In the genomic region with DNA sequence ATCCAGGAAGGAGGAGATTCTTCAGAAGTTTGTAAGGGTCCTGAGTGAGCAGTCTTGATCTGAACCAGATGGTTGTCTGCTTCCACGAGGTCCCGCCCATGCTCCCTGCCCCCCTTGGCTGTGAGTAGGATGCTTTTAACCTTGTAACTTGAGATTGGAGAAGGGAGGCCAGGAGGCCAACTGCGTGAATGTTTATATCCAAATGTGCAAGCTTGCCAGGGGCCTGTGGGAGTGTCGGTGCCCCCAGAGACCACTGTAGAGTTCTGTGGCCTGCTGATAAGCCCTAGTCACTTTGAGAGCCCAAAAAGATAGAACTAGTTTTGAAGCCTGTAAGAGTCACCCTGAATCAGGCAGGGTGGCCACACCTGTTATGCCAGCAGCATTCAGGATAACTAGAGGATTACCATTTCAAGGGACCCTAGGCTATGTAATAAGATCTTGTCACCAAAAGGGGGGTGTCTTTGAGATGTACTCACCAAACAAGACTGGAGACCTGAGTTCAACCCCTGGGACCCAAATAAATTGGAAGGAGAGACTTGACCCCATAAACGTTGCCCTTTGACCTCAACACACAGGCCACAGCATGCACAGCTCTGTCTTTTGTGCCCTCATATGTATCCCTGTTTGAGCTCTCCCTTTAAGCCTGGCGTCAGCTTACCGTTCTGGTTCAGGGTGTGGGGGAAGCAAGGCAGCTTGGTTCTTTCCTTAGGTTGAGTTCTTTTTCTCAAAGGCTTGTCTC, we compare ENCODE assay signal across 8 mouse cellular contexts. TPM values are rescaled to one million over a fixed set of nuclear protein-coding genes. Genes with fewer than 3 reads are reported as not detected.
DNase-seq lines count a peak whose midpoint lies in the region; ATAC-seq lines count a peak whose summit lies in the region.

No protein-coding gene starts in this region.

- no peaks in the 10 kb centered on the region for H3K27me3 ChIP-seq in heart, embryonic 10.5 days (ENCODE audit: insufficient read depth, poor library complexity, severe bottlenecking)
- no peaks in the 10 kb centered on the region for H3K27me3 ChIP-seq in kidney, embryonic 15.5 days

- H3K36me3 ChIP-seq in heart, embryonic 10.5 days = peaks cover 8% of the 10 kb centered on the region; the same call in 1 of the 2 replicates
- H3K36me3 ChIP-seq in kidney, embryonic 15.5 days = peaks cover 9% of the 10 kb centered on the region; the same call in 1 of the 2 replicates

- H3K4me3 ChIP-seq in heart, embryonic 10.5 days = peak overlapping the region; percentile 90
- peak overlapping the region; percentile 91 for H3K4me3 ChIP-seq in kidney, embryonic 15.5 days (replicated peaks)

- WGBS in heart, embryonic 10.5 days = 23% methylated on average over 7 of the region's 7 CpGs
- 11% methylated on average over 7 of the region's 7 CpGs for WGBS in kidney, embryonic 15.5 days

- peak overlapping the region; percentile 97 for H3K27ac ChIP-seq in heart, embryonic 10.5 days
- peak overlapping the region; percentile 84 for H3K27ac ChIP-seq in kidney, embryonic 15.5 days

- ATAC-seq in kidney, embryonic 15.5 days (replicated peaks; ENCODE audit: low FRiP score) = peak; percentile 19

- DNase-seq in lung, adult 18-20 months = peak; percentile 26 to 37
- DNase-seq in lung, postnatal 25 days (ENCODE audit: low spot score) = no peak
- peak; percentile 61 for DNase-seq in embryo, embryonic 11.5 days (ENCODE audit: low read depth, low spot score)
- peak; percentile 87 for DNase-seq in heart, embryonic 10.5 days (ENCODE audit: low spot score)
- DNase-seq in lung, postnatal 4 days = peak; percentile 17 to 58
- DNase-seq in frontal cortex, adult 2 months (ENCODE audit: extremely low spot score in 1 of 2, low spot score in 1 of 2) = no peak
- no peak for DNase-seq in B cell, adult 2 months

- H3K9me3 ChIP-seq in heart, embryonic 10.5 days = no peaks in the 10 kb centered on the region
- no peaks in the 10 kb centered on the region for H3K9me3 ChIP-seq in kidney, embryonic 15.5 days (replicated peaks)

- peak overlapping the region; percentile 84 for H3K4me2 ChIP-seq in kidney, embryonic 15.5 days

- H3K4me1 ChIP-seq in heart, embryonic 10.5 days = peaks cover 43% of the 10 kb centered on the region
- peaks cover 55% of the 10 kb centered on the region for H3K4me1 ChIP-seq in kidney, embryonic 15.5 days

- H3K9ac ChIP-seq in kidney, embryonic 15.5 days = peak overlapping the region; percentile 88

RNA-seq across cellular contexts. Expression of gene St3gal2, which starts 1.9 kb away (rescaled TPM):
- polyA plus RNA-seq in heart, embryonic 10.5 days (2016; fragmentation: Nextera tagmentation; extraction: Ambion mirVana) = 23.2 and 30.2 TPM in 2 replicates
- polyA plus RNA-seq in kidney, embryonic 15.5 days (2015; fragmentation: Nextera tagmentation; extraction: Ambion mirVana) = 25.2 and 27.4 TPM in 2 replicates
- 48.0 and 56.7 TPM in 2 replicates for polyA plus RNA-seq in frontal cortex, adult 2 months (2012; rRNA removed)

RNA-seq across cellular contexts. Expression of gene Fuk, which starts 19.4 kb away (rescaled TPM):
- 10.4 and 11.2 TPM in 2 replicates for polyA plus RNA-seq in heart, embryonic 10.5 days (2016; fragmentation: Nextera tagmentation; extraction: Ambion mirVana)
- polyA plus RNA-seq in kidney, embryonic 15.5 days (2015; fragmentation: Nextera tagmentation; extraction: Ambion mirVana) = 12.0 and 13.3 TPM in 2 replicates
- 15.8 and 18.4 TPM in 2 replicates for polyA plus RNA-seq in frontal cortex, adult 2 months (2012; rRNA removed)

Comparison
In these comparisons a context has a peak if more than half of its experiments do, and no peak if none do; other contexts are left out.
1. DNase-seq: peak in lung, adult 18-20 months (2 of 2), embryo, embryonic 11.5 days (single experiment), heart, embryonic 10.5 days (single experiment) and lung, postnatal 4 days (2 of 2); none in lung, postnatal 25 days (single experiment), frontal cortex, adult 2 months (0 of 2) and B cell, adult 2 months (0 of 2).